Mouse (Mus musculus) liver, embryonic 11.5 days (tissue): ENCODE measurements around the gene Cfap43. TPM values are rescaled to one million over a fixed set of nuclear protein-coding genes. Genes with fewer than 3 reads are reported as not detected.

Experiments
- ATAC-seq: fragments of 200-750 bp; cut with Nextera tagmentation; replicated peaks from 2 replicates; pipeline ENCODE4 v1.8.0; 2017; ENCODE audit warnings: moderate number of reproducible peaks, mild to moderate bottlenecking, moderate TSS enrichment, moderate library complexity; ENCODE audit not compliant: low FRiP score
- DNase-seq: peaks from one replicate; pipeline ENCODE4 v3.0.0-alpha.2; 2017; ENCODE audit warnings: low spot score
- H3K27ac ChIP-seq: fragments of 300-500 bp; sonication (generic); 2 replicates; pipeline ENCODE4 v1.5.1; 2014; ENCODE audit warnings: mild to moderate bottlenecking, low read depth, low read length, control low read depth
- H3K27me3 ChIP-seq: fragments of 300-500 bp; sonication (generic); replicated peaks from 2 replicates; pipeline ENCODE4 v1.6.1; 2014; ENCODE audit warnings: low read length, mixed read lengths; ENCODE audit not compliant: control insufficient read depth, insufficient read depth
- H3K36me3 ChIP-seq: fragments of 300-500 bp; sonication (generic); 2 replicates; pipeline ENCODE4 v1.6.1; 2014; ENCODE audit warnings: mild to moderate bottlenecking, low read length, moderate library complexity, mixed read lengths; ENCODE audit not compliant: control insufficient read depth, insufficient read depth
- H3K4me1 ChIP-seq: fragments of 300-500 bp; sonication (generic); replicated peaks from 2 replicates; pipeline ENCODE4 v1.6.1; 2014; ENCODE audit warnings: low read length, mixed read lengths; ENCODE audit not compliant: control insufficient read depth, insufficient read depth
- H3K4me2 ChIP-seq: fragments of 300-500 bp; sonication (generic); 2 replicates; pipeline ENCODE4 v1.6.1; 2014; ENCODE audit warnings: mild to moderate bottlenecking, control low read depth, moderate library complexity
- H3K4me3 ChIP-seq: fragments of 300-500 bp; sonication (generic); 2 replicates; pipeline ENCODE4 v1.5.1; 2014; ENCODE audit warnings: low read depth, low read length, control low read depth
- H3K9ac ChIP-seq: fragments of 300-500 bp; sonication (generic); 2 replicates; pipeline ENCODE4 v1.6.1; 2014; ENCODE audit warnings: low read depth, low read length, control low read depth
- H3K9me3 ChIP-seq: fragments of 300-500 bp; sonication (generic); 2 replicates; pipeline ENCODE4 v1.6.1; 2016; ENCODE audit warnings: low read length, inconsistent platforms, mixed read lengths; ENCODE audit not compliant: control insufficient read depth
- WGBS: fragments of 180-500 bp; shearing (Covaris S2); extraction: QIAGEN DNeasy Blood & Tissue Kit; methylation state at CpG from one replicate; pipeline ENCODE4 v1.1.7; 2014; 5-methylcytosine and 5-hydroxymethylcytosine counted together
- polyA plus RNA-seq: library from polyadenylated mRNA; unstranded; fragments of >200 nt; fragmentation: Nextera tagmentation; extraction: Ambion mirVana; gene quantifications from 2 replicates; pipeline ENCODE4 v1.2.1, GENCODE M21; 2014

The Cfap43 gene
- polyA plus RNA-seq, 1 experiment from 2014 or later = 0.04 TPM

DNA sequence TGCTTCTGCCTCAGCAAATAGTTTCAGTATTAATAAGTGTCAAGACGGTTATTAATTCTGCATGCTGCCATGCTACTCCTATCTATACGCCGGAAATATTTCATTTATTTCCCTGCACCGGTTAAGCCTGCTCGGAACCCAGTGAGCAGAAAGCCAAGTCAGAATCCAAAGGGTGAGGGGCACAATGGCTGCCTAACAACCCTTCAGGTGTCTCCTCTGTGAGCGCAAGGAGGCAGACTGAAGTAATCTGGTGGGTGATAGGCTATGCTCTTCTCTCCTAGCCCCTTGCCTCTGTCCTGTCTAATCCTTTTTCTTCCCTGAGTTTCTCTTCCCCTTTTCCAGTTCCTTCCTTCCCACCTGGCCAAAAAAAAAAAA lies 81.6 kb downstream of the Cfap43 start:
- H3K27me3 ChIP-seq = peaks cover 16% of the 10 kb centered on the region

GRCm38 (mm10) chr19:47836701-47837526 lies 82.2 kb downstream of the Cfap43 start:
- no peak overlapping the region for H3K27ac ChIP-seq

More for the DNA sequence above, 81.6 kb downstream of the Cfap43 start:
- Histone ChIP-seq H3K4me2 (peak overlapping the region; percentile 84), H3K4me3 (peak overlapping the region; percentile 51), H3K9me3 (no peaks in the 10 kb centered on the region), H3K4me1 (no peaks in the 10 kb centered on the region; the same call in 1 of the 2 replicates), H3K9ac (no peak overlapping the region), H3K27ac (no peak overlapping the region), H3K36me3 (no peaks in the 10 kb centered on the region)
- 2% methylated on average over 6 of the region's 6 CpGs for WGBS
- DNase-seq (no peak), ATAC-seq (peak; percentile 18; the same call in 1 of the 2 replicates)

GRCm38 (mm10) chr19:47835776-47836175 lies 83.3 kb downstream of the Cfap43 start:
- DNase-seq (no peak), ATAC-seq (no peak)
- WGBS = 82% methylated on average over 7 of the region's 7 CpGs
- Histone ChIP-seq H3K27me3 (peaks cover 16% of the 10 kb centered on the region), H3K4me3 (no peak overlapping the region), H3K27ac (no peak overlapping the region), H3K36me3 (no peaks in the 10 kb centered on the region), H3K9me3 (no peaks in the 10 kb centered on the region), H3K4me2 (no peak overlapping the region), H3K4me1 (no peaks in the 10 kb centered on the region; the same call in 1 of the 2 replicates), H3K9ac (no peak overlapping the region)

More at GRCm38 (mm10) chr19:47836701-47837526, 82.2 kb downstream of the Cfap43 start:
- peak; percentile 77 for ATAC-seq
- Histone ChIP-seq H3K9me3 (no peaks in the 10 kb centered on the region), H3K36me3 (no peaks in the 10 kb centered on the region), H3K27me3 (peaks cover 16% of the 10 kb centered on the region), H3K4me2 (peak overlapping the region; percentile 84), H3K4me3 (peak overlapping the region; percentile 51), H3K9ac (no peak overlapping the region), H3K4me1 (no peaks in the 10 kb centered on the region; the same call in 1 of the 2 replicates)
- peak; percentile 81 for DNase-seq
- WGBS = 4% methylated on average over 49 of the region's 49 CpGs

DNA sequence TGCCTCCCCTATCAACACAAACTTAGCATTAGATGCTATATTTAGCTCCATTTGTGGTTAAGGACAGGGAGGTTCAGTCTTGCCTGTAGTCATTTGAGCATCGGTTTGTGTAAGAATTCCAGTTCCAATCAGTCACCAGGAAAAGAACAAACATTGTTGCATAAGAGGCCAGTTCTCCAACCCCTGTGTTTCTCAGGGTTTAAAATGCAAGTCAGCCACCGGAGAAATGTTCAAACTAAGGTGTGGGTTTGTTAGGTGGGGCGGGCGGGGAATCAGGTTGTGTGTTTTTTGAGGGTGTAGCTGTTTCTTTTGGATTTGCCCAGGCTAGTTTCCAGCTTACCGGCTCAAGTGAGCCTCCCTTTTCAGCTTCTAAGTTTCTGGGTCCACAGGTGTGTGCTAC lies 84.5 kb downstream of the Cfap43 start:
- Histone ChIP-seq H3K9me3 (no peaks in the 10 kb centered on the region), H3K4me2 (no peak overlapping the region), H3K4me3 (no peak overlapping the region), H3K27me3 (peaks cover 16% of the 10 kb centered on the region), H3K4me1 (no peaks in the 10 kb centered on the region; the same call in 1 of the 2 replicates), H3K27ac (no peak overlapping the region), H3K36me3 (no peaks in the 10 kb centered on the region), H3K9ac (no peak overlapping the region)
- DNase-seq (no peak), ATAC-seq (no peak)
- 71% methylated on average over 5 of the region's 5 CpGs for WGBS

DNA sequence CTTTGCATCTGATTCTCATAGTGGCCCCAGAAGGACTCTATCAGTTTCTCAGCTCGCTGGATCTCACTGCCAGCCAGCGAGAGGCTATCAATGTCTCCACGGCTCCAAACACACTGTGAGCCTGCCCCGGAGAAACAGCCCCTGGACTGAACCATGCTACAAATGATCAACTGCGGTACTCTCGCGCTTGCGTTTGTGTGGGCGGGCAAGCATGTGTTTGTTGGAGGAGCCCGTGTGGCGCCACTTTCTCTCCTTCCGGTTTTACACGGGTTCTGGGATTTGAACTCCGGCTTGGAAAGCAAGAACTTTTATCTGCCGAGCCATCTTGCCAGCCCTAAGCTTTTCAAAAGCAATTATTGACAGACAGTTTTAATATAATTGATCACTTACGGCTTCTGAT lies 86.8 kb downstream of the Cfap43 start:
- no peak overlapping the region for H3K4me3 ChIP-seq
- ATAC-seq = no peak
- H3K9ac ChIP-seq = no peak overlapping the region
- no peak overlapping the region for H3K27ac ChIP-seq
- 80% methylated on average over 16 of the region's 16 CpGs for WGBS
- H3K27me3 ChIP-seq = peaks cover 7% of the 10 kb centered on the region
- no peaks in the 10 kb centered on the region for H3K36me3 ChIP-seq
- no peak for DNase-seq
- H3K9me3 ChIP-seq = no peaks in the 10 kb centered on the region
- H3K4me1 ChIP-seq = no peaks in the 10 kb centered on the region; the same call in 1 of the 2 replicates
- no peak overlapping the region for H3K4me2 ChIP-seq

- H3K9ac ChIP-seq = no peak overlapping the region
- no peaks in the 10 kb centered on the region for H3K9me3 ChIP-seq
- no peak overlapping the region for H3K4me3 ChIP-seq
- H3K27me3 ChIP-seq = no peaks in the 10 kb centered on the region
- no peaks in the 10 kb centered on the region for H3K36me3 ChIP-seq
- 91% methylated on average over 8 of the region's 8 CpGs for WGBS
- ATAC-seq (no peak), DNase-seq (no peak)
- H3K27ac ChIP-seq = no peak overlapping the region
- H3K4me1 ChIP-seq = no peaks in the 10 kb centered on the region
- no peak overlapping the region for H3K4me2 ChIP-seq
Measured at GRCm38 (mm10) chr19:47831111-47831510, 88.0 kb downstream of the Cfap43 start.

DNA sequence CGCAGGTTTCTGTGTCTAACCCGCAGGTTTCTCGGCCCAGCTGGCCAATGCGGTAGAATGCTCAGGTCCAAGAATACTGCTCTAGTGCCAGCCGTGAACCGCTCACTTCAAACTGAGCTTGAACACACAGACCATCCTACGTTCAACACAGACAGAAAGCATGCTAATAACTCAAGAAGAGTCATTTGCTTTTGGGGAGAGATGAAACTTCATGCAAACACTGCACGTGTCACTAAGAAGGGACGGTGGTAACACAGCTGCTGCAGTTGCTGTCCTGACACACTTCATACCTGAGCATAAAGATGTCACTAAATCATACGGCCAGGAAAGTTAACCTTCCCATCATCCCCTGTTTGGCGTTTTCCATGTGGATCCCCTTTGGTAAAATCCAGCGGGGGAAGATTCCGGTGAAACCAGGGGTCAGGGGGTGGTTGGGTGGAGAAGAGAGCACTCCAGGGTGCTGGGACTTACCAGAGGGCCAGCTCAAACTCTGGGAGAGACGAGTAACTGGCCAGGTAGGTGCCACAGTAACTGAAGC lies 89.1 kb downstream of the Cfap43 start:
- ATAC-seq = no peak
- Histone ChIP-seq H3K4me1 (no peaks in the 10 kb centered on the region), H3K36me3 (no peaks in the 10 kb centered on the region), H3K4me3 (no peak overlapping the region), H3K9ac (no peak overlapping the region), H3K27ac (no peak overlapping the region), H3K4me2 (no peak overlapping the region), H3K27me3 (no peaks in the 10 kb centered on the region), H3K9me3 (no peaks in the 10 kb centered on the region)
- no peak for DNase-seq
- 81% methylated on average over 14 of the region's 14 CpGs for WGBS

- no peaks in the 10 kb centered on the region for H3K4me1 ChIP-seq
- H3K36me3 ChIP-seq = no peaks in the 10 kb centered on the region
- H3K27me3 ChIP-seq = peaks cover 3% of the 10 kb centered on the region; the same call in 1 of the 2 replicates
- H3K27ac ChIP-seq = no peak overlapping the region
- H3K9ac ChIP-seq = no peak overlapping the region
- ATAC-seq = no peak
- H3K4me3 ChIP-seq = no peak overlapping the region
- H3K4me2 ChIP-seq = no peak overlapping the region
- DNase-seq = no peak
- no peaks in the 10 kb centered on the region for H3K9me3 ChIP-seq
- 74% methylated on average over 5 of the region's 5 CpGs for WGBS
Measured at GRCm38 (mm10) chr19:47824026-47824425, 95.1 kb downstream of the Cfap43 start.
